Mouse (Mus musculus): ENCODE results near the gene Art3. TPM values are rescaled to one million over a fixed set of nuclear protein-coding genes. Genes with fewer than 3 reads are reported as not detected.

The Art3 gene
- polyA plus RNA-seq, 1 experiment from 2014 or later = 2.3 TPM

DNA sequence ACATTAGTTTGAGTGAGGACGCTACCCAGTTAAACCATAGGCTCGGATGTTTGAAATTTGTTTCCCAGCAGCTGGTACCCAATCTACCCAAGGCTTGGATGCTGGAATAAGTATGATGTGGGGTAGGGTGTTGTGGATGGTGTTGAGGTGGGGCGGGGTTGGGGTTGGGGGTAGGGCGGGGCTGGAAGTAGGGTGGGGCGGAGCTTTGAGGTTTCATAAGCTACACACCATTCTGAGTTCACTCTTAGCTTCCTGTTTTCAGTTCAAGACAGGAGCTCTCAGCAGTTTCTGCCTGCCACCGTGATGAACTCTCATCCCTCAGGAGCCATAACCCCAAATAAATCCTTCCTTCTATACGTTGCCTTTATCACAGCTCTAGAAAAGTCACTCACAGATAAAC lies 13.5 kb upstream of the Art3 start:
- no peaks in the 10 kb centered on the region for H3K9me3 ChIP-seq (replicated peaks)
- H3K4me3 ChIP-seq = no peak overlapping the region
- no peak for ATAC-seq
- WGBS = 88% methylated on average over 7 of the region's 7 CpGs
- no peaks in the 10 kb centered on the region for H3K4me1 ChIP-seq
- H3K4me2 ChIP-seq = no peak overlapping the region
- no peaks in the 10 kb centered on the region for H3K27me3 ChIP-seq
- no peak overlapping the region for H3K27ac ChIP-seq
- H3K36me3 ChIP-seq (ENCODE audit: poor library complexity, severe bottlenecking) = no peaks in the 10 kb centered on the region
- no peak overlapping the region for H3K9ac ChIP-seq

DNA sequence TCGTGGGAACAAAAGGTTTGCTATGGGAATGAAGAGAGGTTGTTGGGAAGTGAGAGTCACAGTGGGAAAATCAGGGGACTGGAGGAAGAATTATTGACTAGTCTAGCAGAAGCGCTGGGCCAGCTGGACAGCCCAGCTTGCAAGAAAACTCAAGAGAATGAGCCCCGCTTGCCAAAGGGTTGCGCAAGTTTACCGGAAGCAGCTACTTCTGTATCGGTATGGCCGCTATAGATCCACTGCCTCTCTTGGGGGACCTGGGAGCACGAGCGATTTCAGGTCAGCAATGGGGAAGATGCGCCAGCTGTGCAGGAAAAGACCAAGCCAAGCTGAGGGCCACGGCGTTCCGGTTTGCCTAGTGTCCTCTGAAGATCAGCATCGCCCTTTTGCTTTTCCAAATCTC lies 13.0 kb upstream of the Art3 start:
- Histone ChIP-seq H3K9ac (no peak overlapping the region), H3K9me3 (replicated peaks) (no peaks in the 10 kb centered on the region), H3K27ac (no peak overlapping the region), H3K4me2 (no peak overlapping the region), H3K4me3 (no peak overlapping the region), H3K36me3 (ENCODE audit: poor library complexity, severe bottlenecking) (no peaks in the 10 kb centered on the region), H3K27me3 (no peaks in the 10 kb centered on the region), H3K4me1 (no peaks in the 10 kb centered on the region)
- WGBS = 92% methylated on average over 14 of the region's 14 CpGs
- no peak for ATAC-seq

DNA sequence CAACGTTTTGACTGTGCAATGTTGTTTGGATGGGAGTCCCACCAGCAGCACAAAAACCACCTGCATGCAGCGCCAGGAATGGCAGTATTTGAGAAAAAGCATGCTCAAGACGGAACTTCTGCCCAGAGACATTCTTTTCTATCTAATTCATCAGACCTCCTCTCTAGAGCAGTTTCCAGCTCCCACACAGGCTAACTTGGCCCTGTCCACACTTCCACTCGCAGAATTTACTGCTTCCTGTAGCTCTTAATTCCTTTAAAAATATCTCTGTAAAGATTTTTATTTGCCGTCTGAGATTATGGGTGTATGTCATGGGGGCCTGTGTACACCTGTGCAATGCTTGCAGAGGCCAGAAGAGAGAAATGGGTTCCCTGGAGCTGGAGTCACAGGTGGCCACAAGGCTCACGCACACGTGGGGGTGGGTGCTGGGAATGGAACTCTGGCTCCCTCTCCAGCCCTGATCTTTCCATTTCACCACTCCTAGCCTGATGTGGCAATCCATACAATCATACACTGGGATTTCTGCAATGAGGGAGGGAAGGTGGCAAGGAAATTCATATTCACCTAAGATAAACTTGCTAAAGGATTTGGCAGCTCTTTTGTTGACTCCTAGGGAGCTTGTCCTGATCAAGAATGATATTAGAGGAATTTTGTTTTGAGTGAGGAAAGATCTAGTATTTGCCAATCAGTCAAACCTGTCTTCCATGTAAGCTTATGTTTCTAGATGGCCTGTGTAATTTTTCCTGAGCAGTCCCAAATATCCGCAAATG lies 9.8 kb upstream of the Art3 start:
- H3K4me2 ChIP-seq = no peak overlapping the region
- no peaks in the 10 kb centered on the region for H3K36me3 ChIP-seq (ENCODE audit: poor library complexity, severe bottlenecking)
- no peaks in the 10 kb centered on the region for H3K4me1 ChIP-seq
- WGBS = 74% methylated on average over 8 of the region's 8 CpGs
- no peak for ATAC-seq
- H3K9ac ChIP-seq = no peak overlapping the region
- no peaks in the 10 kb centered on the region for H3K9me3 ChIP-seq (replicated peaks)
- H3K27ac ChIP-seq = no peak overlapping the region
- H3K27me3 ChIP-seq = no peaks in the 10 kb centered on the region
- H3K4me3 ChIP-seq = no peak overlapping the region

GRCm38 (mm10) chr5:92322612-92323011 lies 9.0 kb upstream of the Art3 start:
- no peak overlapping the region for H3K27ac ChIP-seq
- 84% methylated on average over 4 of the region's 4 CpGs for WGBS
- H3K9ac ChIP-seq = no peak overlapping the region
- no peaks in the 10 kb centered on the region for H3K4me1 ChIP-seq
- H3K9me3 ChIP-seq (replicated peaks) = no peaks in the 10 kb centered on the region
- no peak overlapping the region for H3K4me3 ChIP-seq
- H3K36me3 ChIP-seq (ENCODE audit: poor library complexity, severe bottlenecking) = no peaks in the 10 kb centered on the region
- no peaks in the 10 kb centered on the region for H3K27me3 ChIP-seq
- ATAC-seq = no peak
- H3K4me2 ChIP-seq = no peak overlapping the region

DNA sequence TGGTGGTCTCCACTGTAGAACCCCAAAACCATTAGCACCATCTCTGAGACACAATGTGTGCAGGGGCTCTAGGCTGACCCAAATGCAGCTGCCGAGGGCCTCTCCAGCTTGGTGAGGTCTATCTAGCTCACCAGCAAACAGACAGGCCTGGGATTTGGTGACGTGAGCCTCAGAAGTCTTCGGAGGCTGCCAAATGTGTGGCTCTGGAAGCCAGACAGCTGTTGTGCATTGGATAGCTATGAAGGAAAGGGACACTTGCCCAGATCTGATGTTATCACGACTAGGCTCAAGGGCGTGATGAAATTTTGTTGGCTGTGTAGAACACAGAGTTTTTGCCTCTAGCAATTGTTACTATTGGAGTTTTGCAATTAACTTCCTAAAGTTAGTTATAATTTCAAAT lies 8.4 kb upstream of the Art3 start:
- ATAC-seq = no peak
- Histone ChIP-seq H3K27ac (no peak overlapping the region), H3K27me3 (no peaks in the 10 kb centered on the region), H3K9ac (no peak overlapping the region), H3K4me1 (no peaks in the 10 kb centered on the region), H3K36me3 (ENCODE audit: poor library complexity, severe bottlenecking) (no peaks in the 10 kb centered on the region), H3K4me2 (no peak overlapping the region), H3K4me3 (no peak overlapping the region), H3K9me3 (replicated peaks) (no peaks in the 10 kb centered on the region)
- 86% methylated on average over 5 of the region's 5 CpGs for WGBS

- H3K4me2 ChIP-seq = no peak overlapping the region
- no peaks in the 10 kb centered on the region for H3K36me3 ChIP-seq (ENCODE audit: poor library complexity, severe bottlenecking)
- ATAC-seq = no peak
- H3K27me3 ChIP-seq = no peaks in the 10 kb centered on the region
- no peak overlapping the region for H3K27ac ChIP-seq
- no peak overlapping the region for H3K4me3 ChIP-seq
- WGBS = 89% methylated on average over 6 of the region's 6 CpGs
- no peaks in the 10 kb centered on the region for H3K4me1 ChIP-seq
- no peaks in the 10 kb centered on the region for H3K9me3 ChIP-seq (replicated peaks)
- H3K9ac ChIP-seq = no peak overlapping the region
These were observed 4.3 kb upstream of the Art3 start for GRCm38 (mm10) chr5:92327367-92327766.

GRCm38 (mm10) chr5:92327929-92328328 lies 3.7 kb upstream of the Art3 start, which contains the start of gene Cxcl9:
Cxcl9 (minus strand) TSS chr5:92328079.
- no peaks in the 10 kb centered on the region for H3K27me3 ChIP-seq
- WGBS = 89% methylated on average over 7 of the region's 7 CpGs
- no peak within 1 kb of the TSS for H3K27ac ChIP-seq
- no peak within 1 kb of the TSS for H3K4me2 ChIP-seq
- H3K4me3 ChIP-seq = no peak within 1 kb of the TSS
- H3K4me1 ChIP-seq = no peaks in the 10 kb centered on the region
- no peaks in the 10 kb centered on the region for H3K36me3 ChIP-seq (ENCODE audit: poor library complexity, severe bottlenecking)
- no peak within 1 kb of the TSS for H3K9ac ChIP-seq
- ATAC-seq = no peak
- H3K9me3 ChIP-seq (replicated peaks) = no peaks in the 10 kb centered on the region

GRCm38 (mm10) chr5:92331122-92331521 lies 505 bp upstream of the Art3 start:
- H3K9ac ChIP-seq = no peak overlapping the region
- no peak overlapping the region for H3K4me2 ChIP-seq
- H3K9me3 ChIP-seq (replicated peaks) = no peaks in the 10 kb centered on the region
- 93% methylated on average over 12 of the region's 12 CpGs for WGBS
- H3K36me3 ChIP-seq (ENCODE audit: poor library complexity, severe bottlenecking) = no peaks in the 10 kb centered on the region
- no peak overlapping the region for H3K4me3 ChIP-seq
- no peak for ATAC-seq
- no peak overlapping the region for H3K27ac ChIP-seq
- H3K4me1 ChIP-seq = no peaks in the 10 kb centered on the region
- H3K27me3 ChIP-seq = no peaks in the 10 kb centered on the region

GRCm38 (mm10) chr5:92332359-92332840 lies 773 bp downstream of the Art3 start:
- no peaks in the 10 kb centered on the region for H3K27me3 ChIP-seq
- no peaks in the 10 kb centered on the region for H3K36me3 ChIP-seq (ENCODE audit: poor library complexity, severe bottlenecking)
- H3K4me3 ChIP-seq = no peak overlapping the region
- H3K4me1 ChIP-seq = no peaks in the 10 kb centered on the region
- H3K27ac ChIP-seq = no peak overlapping the region
- H3K9me3 ChIP-seq (replicated peaks) = no peaks in the 10 kb centered on the region
- no peak overlapping the region for H3K4me2 ChIP-seq
- 67% methylated on average over 9 of the region's 9 CpGs for WGBS
- H3K9ac ChIP-seq = no peak overlapping the region
- ATAC-seq = no peak

- Histone ChIP-seq H3K9ac (no peak overlapping the region), H3K27ac (no peak overlapping the region), H3K4me1 (no peaks in the 10 kb centered on the region), H3K27me3 (no peaks in the 10 kb centered on the region), H3K4me2 (no peak overlapping the region), H3K9me3 (replicated peaks) (no peaks in the 10 kb centered on the region), H3K36me3 (ENCODE audit: poor library complexity, severe bottlenecking) (no peaks in the 10 kb centered on the region), H3K4me3 (no peak overlapping the region)
- ATAC-seq = no peak
- 85% methylated on average over 3 of the region's 3 CpGs for WGBS
These were observed 5.1 kb downstream of the Art3 start for GRCm38 (mm10) chr5:92336743-92337142.

DNA sequence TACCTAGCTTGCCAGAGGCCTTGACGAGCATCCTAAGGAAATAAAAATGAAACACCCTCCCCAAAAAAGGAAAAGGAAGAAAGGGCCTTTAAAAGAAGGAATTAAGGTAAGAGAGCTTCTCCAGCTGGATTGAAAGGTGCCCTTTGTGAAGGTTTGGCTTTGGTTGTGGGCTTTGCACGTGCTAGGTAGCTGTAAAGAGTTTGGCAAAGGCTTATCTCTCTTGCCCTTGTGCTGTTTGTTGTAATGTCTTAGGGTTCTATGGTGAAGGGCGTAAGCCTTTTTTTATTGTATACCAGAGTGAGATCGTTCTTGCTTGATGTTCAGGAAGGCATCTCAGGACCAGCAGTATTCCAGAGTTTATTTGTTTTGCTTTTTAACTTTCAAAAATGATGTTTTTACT lies 9.0 kb downstream of the Art3 start:
- Histone ChIP-seq H3K9ac (no peak overlapping the region), H3K4me1 (no peaks in the 10 kb centered on the region), H3K4me3 (no peak overlapping the region), H3K36me3 (ENCODE audit: poor library complexity, severe bottlenecking) (no peaks in the 10 kb centered on the region), H3K9me3 (replicated peaks) (no peaks in the 10 kb centered on the region), H3K4me2 (no peak overlapping the region), H3K27me3 (no peaks in the 10 kb centered on the region), H3K27ac (no peak overlapping the region)
- no peak for ATAC-seq
- 75% methylated on average over 4 of the region's 4 CpGs for WGBS

- H3K27me3 ChIP-seq = no peaks in the 10 kb centered on the region
- H3K9ac ChIP-seq = no peak overlapping the region
- H3K36me3 ChIP-seq (ENCODE audit: poor library complexity, severe bottlenecking) = no peaks in the 10 kb centered on the region
- no peak overlapping the region for H3K27ac ChIP-seq
- peaks cover 8% of the 10 kb centered on the region for H3K4me1 ChIP-seq
- H3K4me2 ChIP-seq = no peak overlapping the region
- ATAC-seq = no peak
- H3K9me3 ChIP-seq (replicated peaks) = no peaks in the 10 kb centered on the region
- 89% methylated on average over 8 of the region's 8 CpGs for WGBS
- H3K4me3 ChIP-seq = no peak overlapping the region
These were observed 13.4 kb downstream of the Art3 start for GRCm38 (mm10) chr5:92345006-92345405.

Measured in forebrain, embryonic 13.5 days (tissue).